Mouse (Mus musculus) right cerebral cortex, postnatal 14 days (tissue): ENCODE results near the gene Cplx1.

ENCODE experiments used
- DNase-seq: peaks from one replicate; pipeline ENCODE4 v3.0.0; 2022

Cplx1 gene

GRCm38 (mm10) chr5:108549489-108550206, at the start of gene Cplx1:
Gene Cplx1 (minus strand): TSS chr5:108550024.
- DNase-seq: peak; percentile 78

GRCm38 (mm10) chr5:108581361-108581891, 31.6 kb upstream of the Cplx1 start:
- no peak for DNase-seq

GRCm38 (mm10) chr5:108573054-108573453, 23.2 kb upstream of the Cplx1 start:
- no peak for DNase-seq

- no peak for DNase-seq
Measured at GRCm38 (mm10) chr5:108570991-108571390, 21.2 kb upstream of the Cplx1 start.

- no peak for DNase-seq
Measured at GRCm38 (mm10) chr5:108567104-108567503, 17.3 kb upstream of the Cplx1 start.

- DNase-seq: no peak
Measured at GRCm38 (mm10) chr5:108566523-108566922, 16.7 kb upstream of the Cplx1 start.

GRCm38 (mm10) chr5:108565381-108565780, 15.6 kb upstream of the Cplx1 start:
- DNase-seq: no peak

GRCm38 (mm10) chr5:108564346-108564745, 14.5 kb upstream of the Cplx1 start:
- no peak for DNase-seq

- DNase-seq: no peak
Measured at GRCm38 (mm10) chr5:108562483-108562882, 12.7 kb upstream of the Cplx1 start.

- no peak for DNase-seq
Measured at GRCm38 (mm10) chr5:108556986-108557385, 7.2 kb upstream of the Cplx1 start.

- DNase-seq: no peak
Measured at GRCm38 (mm10) chr5:108554041-108554440, 4.2 kb upstream of the Cplx1 start.

GRCm38 (mm10) chr5:108550207-108550594, 377 bp upstream of the Cplx1 start:
- peak; percentile 38 for DNase-seq

GRCm38 (mm10) chr5:108549137-108549488, 711 bp downstream of the Cplx1 start:
- no peak for DNase-seq

- DNase-seq: no peak
Measured at GRCm38 (mm10) chr5:108547636-108548035, 2.2 kb downstream of the Cplx1 start.

GRCm38 (mm10) chr5:108543516-108544291, 6.1 kb downstream of the Cplx1 start:
- DNase-seq: no peak

GRCm38 (mm10) chr5:108534188-108534587, 15.6 kb downstream of the Cplx1 start:
- no peak for DNase-seq

- DNase-seq: no peak
Measured at GRCm38 (mm10) chr5:108522597-108522996, 27.2 kb downstream of the Cplx1 start.

- DNase-seq: no peak
Measured at GRCm38 (mm10) chr5:108521896-108522295, 27.9 kb downstream of the Cplx1 start.

- DNase-seq: no peak
Measured at GRCm38 (mm10) chr5:108521016-108521415, 28.8 kb downstream of the Cplx1 start.

GRCm38 (mm10) chr5:108520153-108520552, 29.7 kb downstream of the Cplx1 start:
- no peak for DNase-seq

- DNase-seq: no peak
Measured at GRCm38 (mm10) chr5:108518951-108519350, 30.9 kb downstream of the Cplx1 start.

GRCm38 (mm10) chr5:108518106-108518885, 31.5 kb downstream of the Cplx1 start:
- DNase-seq: no peak

- DNase-seq: no peak
Measured at GRCm38 (mm10) chr5:108516655-108517054, 33.2 kb downstream of the Cplx1 start.
